Mouse (Mus musculus): ENCODE results near the gene Slc7a11. TPM values are rescaled to one million over a fixed set of nuclear protein-coding genes. Genes with fewer than 3 reads are reported as not detected.

Gene Slc7a11
- polyA plus RNA-seq, 1 experiment from 2014 or later, result 0.11 TPM

DNA sequence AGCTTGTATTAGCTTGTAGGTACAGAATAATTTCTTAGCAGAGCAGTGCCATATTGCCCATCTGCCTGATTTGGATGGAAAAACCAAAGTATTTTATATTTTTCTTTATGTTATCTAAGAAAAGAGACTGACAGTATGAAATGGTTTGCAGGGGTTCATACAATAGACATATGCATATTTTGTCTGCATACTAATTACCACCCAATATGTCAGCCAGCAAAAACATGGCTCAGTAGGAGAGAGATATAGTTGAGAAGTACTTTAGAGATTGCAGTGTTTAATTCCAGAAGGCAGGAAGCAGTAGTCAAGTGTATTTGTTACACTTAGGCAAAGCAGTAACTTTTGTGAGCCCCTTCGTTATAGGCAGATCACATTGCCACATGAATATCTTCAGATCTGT lies 182.7 kb downstream of the Slc7a11 start:
- Histone ChIP-seq H3K4me2 (no peak overlapping the region), H3K27me3 (ENCODE audit: insufficient read depth, low read length) (no peaks in the 10 kb centered on the region), H3K9ac (no peak overlapping the region), H3K4me3 (ENCODE audit: low read depth, low read length) (no peak overlapping the region), H3K36me3 (ENCODE audit: insufficient read depth) (no peaks in the 10 kb centered on the region), H3K27ac (ENCODE audit: low read depth) (no peak overlapping the region), H3K4me1 (ENCODE audit: insufficient read depth) (peaks cover 3% of the 10 kb centered on the region; the same call in 1 of the 2 replicates), H3K9me3 (ENCODE audit: low read depth, low read length) (no peaks in the 10 kb centered on the region)
- no peak for DNase-seq
- no peak for TF ChIP-seq CTCF (IDR thresholded peaks at IDR 0.05; ENCODE audit: low read depth)
- no peak for ATAC-seq (ENCODE audit: insufficient read depth)
- 86% methylated on average over 1 of the region's 1 CpGs for WGBS

DNA sequence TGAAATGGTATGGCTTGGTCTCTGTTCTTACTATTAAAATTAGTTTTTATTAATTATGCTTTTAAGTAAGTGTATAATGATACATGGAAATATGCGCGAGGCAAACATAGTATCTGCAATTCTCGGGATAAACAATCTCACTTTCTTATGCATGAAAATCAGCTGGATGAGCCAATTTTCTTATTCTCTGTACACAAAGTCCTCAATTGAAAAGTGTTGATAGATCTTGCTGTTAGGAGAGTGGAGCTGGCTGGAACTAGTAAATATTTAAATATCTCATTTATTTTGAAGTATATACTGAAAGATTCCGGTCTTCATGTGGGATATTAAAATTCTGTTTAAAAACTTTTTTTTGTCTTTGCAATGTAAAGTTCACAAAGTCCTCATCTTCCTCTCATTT lies 184.6 kb downstream of the Slc7a11 start:
- Histone ChIP-seq H3K4me2 (no peak overlapping the region), H3K9me3 (ENCODE audit: low read depth, low read length) (no peaks in the 10 kb centered on the region), H3K27me3 (ENCODE audit: insufficient read depth, low read length) (no peaks in the 10 kb centered on the region), H3K9ac (no peak overlapping the region), H3K27ac (ENCODE audit: low read depth) (no peak overlapping the region), H3K36me3 (ENCODE audit: insufficient read depth) (no peaks in the 10 kb centered on the region), H3K4me1 (ENCODE audit: insufficient read depth) (peaks cover 3% of the 10 kb centered on the region; the same call in 1 of the 2 replicates), H3K4me3 (ENCODE audit: low read depth, low read length) (no peak overlapping the region)
- 35% methylated on average over 4 of the region's 4 CpGs for WGBS
- DNase-seq (peak; percentile 78), ATAC-seq (ENCODE audit: insufficient read depth) (peak; percentile 52; the same call in 1 of the 2 replicates)
- TF ChIP-seq CTCF (IDR thresholded peaks at IDR 0.05; ENCODE audit: low read depth), result no peak

DNA sequence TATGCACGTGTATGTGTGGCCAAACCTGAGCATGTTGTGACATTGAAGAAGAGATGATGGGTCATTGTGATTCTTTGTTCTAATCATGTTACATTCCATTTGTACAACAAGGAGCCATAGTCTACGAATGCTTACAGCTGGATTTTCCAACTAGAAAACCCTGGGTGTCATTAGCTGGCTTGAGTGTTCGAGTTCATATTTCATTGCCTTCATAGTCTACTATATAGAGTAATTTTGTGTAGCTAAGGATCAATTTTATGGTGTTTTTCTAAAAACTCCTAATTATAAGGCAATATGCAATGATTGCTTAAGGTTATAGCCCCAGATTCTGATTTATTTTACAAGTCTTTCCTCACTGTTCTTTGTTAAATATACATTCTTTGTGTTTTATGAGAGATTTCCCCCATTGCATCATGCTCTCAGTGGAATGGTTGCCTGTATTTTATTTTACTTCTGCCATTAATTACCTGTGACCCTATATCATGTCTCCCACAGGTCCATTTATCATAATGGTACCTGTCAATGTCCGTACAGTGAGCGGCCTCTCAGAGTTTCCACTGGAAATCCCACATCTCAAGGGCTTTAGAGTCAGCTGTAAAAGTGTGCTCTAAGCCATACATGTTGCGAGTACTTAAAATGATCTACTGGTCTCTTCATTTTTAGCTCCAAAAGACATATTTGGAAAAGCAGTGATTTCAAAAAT lies 193.7 kb downstream of the Slc7a11 start:
- DNase-seq (no peak), ATAC-seq (ENCODE audit: insufficient read depth) (no peak)
- Histone ChIP-seq H3K36me3 (ENCODE audit: insufficient read depth) (no peaks in the 10 kb centered on the region), H3K27ac (ENCODE audit: low read depth) (no peak overlapping the region), H3K9me3 (ENCODE audit: low read depth, low read length) (no peaks in the 10 kb centered on the region), H3K4me3 (ENCODE audit: low read depth, low read length) (no peak overlapping the region), H3K9ac (no peak overlapping the region), H3K4me2 (no peak overlapping the region), H3K27me3 (ENCODE audit: insufficient read depth, low read length) (no peaks in the 10 kb centered on the region), H3K4me1 (ENCODE audit: insufficient read depth) (no peaks in the 10 kb centered on the region)
- no peak for TF ChIP-seq CTCF (IDR thresholded peaks at IDR 0.05; ENCODE audit: low read depth)
- 79% methylated on average over 6 of the region's 6 CpGs for WGBS

DNA sequence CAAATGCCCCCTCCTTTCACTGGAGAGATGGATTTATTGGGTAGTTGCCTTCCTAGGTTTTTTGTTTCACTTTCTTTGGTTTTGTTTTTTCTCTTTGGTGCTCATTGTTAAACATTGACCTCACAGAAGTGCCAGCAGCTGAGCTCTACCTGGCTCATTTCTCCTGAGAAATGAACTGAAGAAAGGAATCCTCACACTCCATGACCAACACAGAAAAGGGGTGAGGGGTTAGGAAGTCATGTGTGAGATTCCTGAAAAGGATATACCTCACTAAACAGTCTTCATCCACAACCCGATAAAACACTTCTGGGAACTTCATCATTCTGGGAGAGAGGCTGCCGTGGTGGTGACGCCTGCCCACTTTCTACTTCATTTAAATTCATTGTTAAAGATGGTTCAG lies 207.4 kb downstream of the Slc7a11 start:
- no peak for ATAC-seq (ENCODE audit: insufficient read depth)
- H3K27ac ChIP-seq (ENCODE audit: low read depth), result no peak overlapping the region
- WGBS, result 56% methylated on average over 3 of the region's 3 CpGs
- no peaks in the 10 kb centered on the region for H3K9me3 ChIP-seq (ENCODE audit: low read depth, low read length)
- H3K4me2 ChIP-seq, result no peak overlapping the region
- no peaks in the 10 kb centered on the region for H3K4me1 ChIP-seq (ENCODE audit: insufficient read depth)
- no peak overlapping the region for H3K4me3 ChIP-seq (ENCODE audit: low read depth, low read length)
- DNase-seq, result no peak
- H3K9ac ChIP-seq, result no peak overlapping the region
- TF ChIP-seq CTCF (IDR thresholded peaks at IDR 0.05; ENCODE audit: low read depth), result no peak
- H3K27me3 ChIP-seq (ENCODE audit: insufficient read depth, low read length), result no peaks in the 10 kb centered on the region
- H3K36me3 ChIP-seq (ENCODE audit: insufficient read depth), result no peaks in the 10 kb centered on the region

DNA sequence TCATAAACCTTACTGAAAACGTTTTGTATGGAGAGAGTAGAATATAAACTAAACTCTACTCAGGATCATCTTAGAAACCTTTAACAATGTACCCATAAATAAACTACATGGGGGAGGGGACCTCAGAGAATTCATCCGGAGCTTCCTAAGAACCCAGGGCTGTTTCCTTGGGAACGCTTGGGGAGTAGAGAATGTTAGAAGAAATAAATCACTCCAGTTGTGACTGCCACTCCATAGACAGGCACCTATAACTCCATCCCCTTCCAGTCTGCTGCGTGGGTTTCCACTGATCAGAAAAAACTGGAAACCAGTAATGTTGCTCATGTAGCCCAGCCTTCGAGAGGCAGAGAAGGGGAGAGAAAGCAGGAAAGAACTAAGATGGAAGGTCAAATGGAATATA lies 210.3 kb downstream of the Slc7a11 start:
- no peak overlapping the region for H3K9ac ChIP-seq

DNA sequence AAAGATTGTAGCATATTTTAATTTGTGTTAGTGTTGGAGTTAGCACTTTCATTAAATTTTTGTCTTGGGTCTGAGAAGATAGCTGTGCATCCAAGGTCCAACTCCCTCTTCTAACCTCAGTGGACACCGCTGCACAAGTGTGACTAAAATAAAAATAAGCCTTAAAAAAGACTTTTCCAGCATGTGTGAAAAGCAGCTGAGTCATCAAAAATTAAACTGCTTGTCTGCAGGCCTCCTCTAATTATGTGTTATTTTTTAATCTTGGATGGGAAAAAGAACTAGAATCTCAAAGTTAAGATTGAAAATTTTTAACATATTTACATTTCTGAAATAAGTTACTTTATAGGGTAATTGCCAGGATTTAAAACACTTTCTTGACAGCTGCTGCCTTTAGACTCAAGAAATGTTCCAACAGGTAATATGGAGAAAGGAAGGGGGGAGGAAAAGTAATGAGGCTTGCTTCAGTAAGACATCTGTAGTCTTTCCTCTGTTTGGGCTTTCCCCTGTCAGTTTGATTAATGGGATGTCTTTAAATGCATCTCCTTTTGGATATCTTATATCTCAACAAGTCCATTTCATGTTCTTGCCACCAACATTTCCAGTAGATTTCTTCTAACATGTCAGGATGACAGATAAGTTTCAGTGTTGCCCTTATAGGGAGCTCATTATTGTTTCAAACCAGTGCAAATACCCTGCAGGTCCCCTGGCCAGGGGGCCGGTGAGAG lies 218.9 kb downstream of the Slc7a11 start:
- Histone ChIP-seq H3K4me1 (ENCODE audit: insufficient read depth) (no peaks in the 10 kb centered on the region; the same call in 1 of the 2 replicates), H3K27ac (ENCODE audit: low read depth) (no peak overlapping the region), H3K4me3 (ENCODE audit: low read depth, low read length) (no peak overlapping the region), H3K27me3 (ENCODE audit: insufficient read depth, low read length) (no peaks in the 10 kb centered on the region), H3K9ac (no peak overlapping the region), H3K9me3 (ENCODE audit: low read depth, low read length) (no peaks in the 10 kb centered on the region), H3K36me3 (ENCODE audit: insufficient read depth) (no peaks in the 10 kb centered on the region), H3K4me2 (no peak overlapping the region)
- WGBS, result 33% methylated on average over 2 of the region's 2 CpGs
- ATAC-seq (ENCODE audit: insufficient read depth) (no peak), DNase-seq (peak; percentile 5)
- TF ChIP-seq CTCF (IDR thresholded peaks at IDR 0.05; ENCODE audit: low read depth), result no peak

More for the DNA sequence above, 210.3 kb downstream of the Slc7a11 start:
- ATAC-seq (ENCODE audit: insufficient read depth), result no peak
- H3K4me3 ChIP-seq (ENCODE audit: low read depth, low read length), result no peak overlapping the region
- H3K4me1 ChIP-seq (ENCODE audit: insufficient read depth), result no peaks in the 10 kb centered on the region
- no peaks in the 10 kb centered on the region for H3K9me3 ChIP-seq (ENCODE audit: low read depth, low read length)
- H3K27me3 ChIP-seq (ENCODE audit: insufficient read depth, low read length), result no peaks in the 10 kb centered on the region
- no peak overlapping the region for H3K4me2 ChIP-seq
- H3K27ac ChIP-seq (ENCODE audit: low read depth), result no peak overlapping the region
- no peak for TF ChIP-seq CTCF (IDR thresholded peaks at IDR 0.05; ENCODE audit: low read depth)
- DNase-seq, result no peak
- no peaks in the 10 kb centered on the region for H3K36me3 ChIP-seq (ENCODE audit: insufficient read depth)
- 44% methylated on average over 5 of the region's 5 CpGs for WGBS

DNA sequence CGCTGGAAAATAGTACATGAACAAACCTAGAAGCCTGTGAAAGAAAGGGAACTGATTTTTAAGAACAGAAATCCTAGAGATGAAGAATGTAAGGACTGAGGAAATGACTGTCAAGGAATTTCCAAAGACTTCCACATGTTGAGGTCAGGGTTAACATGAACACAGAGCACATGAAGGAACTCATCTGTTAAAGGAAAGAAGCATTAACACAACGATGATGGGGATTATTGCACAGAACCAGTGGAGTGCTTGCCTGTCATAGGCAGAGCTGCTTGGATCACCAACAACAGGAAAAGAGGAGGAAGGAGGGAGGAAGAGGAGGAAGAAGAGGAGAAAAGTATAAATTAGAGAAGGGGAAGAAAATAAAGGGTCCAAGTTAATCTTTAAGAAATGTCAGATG lies 223.0 kb downstream of the Slc7a11 start:
- no peak for TF ChIP-seq CTCF (IDR thresholded peaks at IDR 0.05; ENCODE audit: low read depth)
- Histone ChIP-seq H3K4me2 (no peak overlapping the region), H3K9ac (no peak overlapping the region), H3K27ac (ENCODE audit: low read depth) (no peak overlapping the region), H3K36me3 (ENCODE audit: insufficient read depth) (no peaks in the 10 kb centered on the region), H3K9me3 (ENCODE audit: low read depth, low read length) (no peaks in the 10 kb centered on the region), H3K4me1 (ENCODE audit: insufficient read depth) (no peaks in the 10 kb centered on the region; the same call in 1 of the 2 replicates), H3K4me3 (ENCODE audit: low read depth, low read length) (no peak overlapping the region), H3K27me3 (ENCODE audit: insufficient read depth, low read length) (no peaks in the 10 kb centered on the region)
- DNase-seq (peak; percentile 3), ATAC-seq (ENCODE audit: insufficient read depth) (no peak)
- 28% methylated on average over 2 of the region's 2 CpGs for WGBS
